Mouse (Mus musculus) ES-CJ7 (cell line): ENCODE data around the gene Nup98.

Experiments
- DNase-seq: peaks from one replicate; pipeline ENCODE4 v3.0.0; 2011; ENCODE audit warnings: low read depth, low spot score

The Nup98 gene

DNA sequence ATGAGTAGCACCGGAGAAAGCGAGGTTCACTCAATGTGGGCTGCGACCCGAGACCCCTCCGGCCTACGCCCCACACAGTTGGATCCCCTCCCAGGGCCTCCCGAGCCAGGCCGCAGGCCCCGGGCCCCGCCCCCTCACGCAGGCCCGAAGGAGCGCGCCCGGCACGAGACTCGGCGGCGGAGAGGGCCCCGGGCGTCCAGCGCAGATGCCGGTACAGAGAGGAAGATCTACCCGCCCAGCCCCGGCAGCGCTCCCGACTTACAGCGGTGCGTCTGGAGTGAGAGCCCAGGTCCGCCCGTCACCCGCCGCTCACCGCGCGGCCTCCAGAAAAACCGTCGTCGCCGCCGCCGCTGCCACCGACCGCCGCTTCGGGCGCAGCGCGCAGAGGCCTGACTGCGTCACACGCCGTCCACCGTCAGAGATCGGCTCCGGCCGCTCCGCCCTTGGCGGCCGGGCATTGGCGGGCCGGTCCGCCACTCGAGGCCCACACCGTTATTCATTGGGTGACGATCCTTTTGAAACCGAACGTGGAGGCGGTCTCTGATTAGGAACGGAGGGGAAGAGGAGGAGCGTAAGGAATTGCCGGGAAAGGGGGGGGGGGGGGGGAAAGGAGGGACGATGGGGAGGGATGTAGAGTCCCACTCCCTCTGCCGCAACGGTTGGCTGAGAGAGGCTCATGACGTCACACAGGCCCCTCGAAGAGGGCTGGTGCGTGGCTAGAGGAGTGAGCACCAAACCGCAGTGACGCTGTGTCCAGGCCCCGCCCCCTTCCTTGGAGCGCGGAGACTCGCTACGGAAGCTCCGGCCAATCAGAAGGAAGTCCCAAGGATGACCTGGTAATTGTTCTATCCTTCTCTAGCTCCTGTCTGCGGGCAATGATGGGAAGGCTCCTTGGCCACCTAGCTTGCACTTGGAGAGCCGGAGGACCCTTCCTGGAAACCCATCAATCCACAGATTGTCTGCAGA, at the start of gene Nup98, which contains the start of gene Pgap2:
Gene Nup98 (minus strand): TSS at position 421 of the 966 bp plus-strand sequence.
Gene Pgap2 (plus strand): TSS at position 453 of the 966 bp plus-strand sequence.
- DNase-seq, result peak; percentile 100

DNA sequence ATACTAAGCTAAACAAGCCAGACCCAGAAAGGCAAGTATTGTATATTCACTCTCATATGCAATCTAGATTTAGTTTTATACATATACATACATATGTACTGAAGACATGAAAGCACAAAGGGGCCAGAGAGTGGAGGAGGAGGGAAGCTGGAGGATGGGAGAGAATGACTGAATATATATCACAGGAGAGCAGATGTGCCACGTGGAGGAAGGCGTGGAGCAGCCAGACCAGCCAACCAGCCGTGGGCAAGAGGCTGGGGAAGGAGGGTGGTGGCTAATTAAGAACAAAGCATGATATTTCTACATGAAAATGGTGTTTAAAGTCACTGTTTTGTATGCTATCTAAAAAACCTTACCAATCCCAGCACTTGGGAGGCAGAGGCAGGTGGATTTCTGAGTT, 48.8 kb upstream of the Nup98 start:
- DNase-seq, result no peak

DNA sequence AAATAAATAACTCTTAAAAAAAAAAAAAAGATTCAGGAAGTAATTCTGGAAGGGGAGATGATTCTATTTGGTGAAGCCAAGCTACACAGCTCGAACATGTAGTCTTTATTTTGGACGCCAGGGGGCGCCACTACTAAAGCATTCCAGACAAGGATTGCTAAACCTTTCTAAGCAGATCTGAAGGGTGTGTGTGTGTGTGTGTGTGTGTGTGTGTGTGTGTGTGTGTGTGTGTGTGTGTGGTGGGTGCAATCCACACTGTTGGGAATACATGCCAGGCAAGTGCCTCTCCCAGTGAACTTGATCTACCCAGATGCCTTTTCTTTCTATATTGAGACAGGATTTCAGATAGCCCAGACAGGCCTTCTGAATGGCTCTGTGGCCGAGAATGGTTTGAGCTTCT, 48.2 kb upstream of the Nup98 start:
- DNase-seq, result peak; percentile 71

DNA sequence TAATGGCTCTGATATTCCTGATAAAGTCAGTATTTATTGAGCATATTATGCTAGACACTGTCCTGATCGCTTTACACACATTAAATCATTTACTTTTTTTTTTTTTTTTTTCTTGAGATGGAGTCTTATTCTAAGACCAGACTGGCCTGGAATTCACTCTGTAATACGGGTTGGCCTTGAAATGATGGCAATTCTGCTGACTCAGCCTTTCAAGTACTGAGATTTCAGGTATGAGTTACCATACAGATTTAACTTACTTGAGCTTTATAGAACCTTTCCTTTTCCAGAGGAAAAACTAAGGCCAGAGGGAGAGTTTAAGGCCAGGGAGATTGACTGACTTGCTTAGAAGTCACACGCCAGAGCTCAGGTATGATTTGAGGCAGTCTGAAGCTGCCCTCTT, 46.7 kb upstream of the Nup98 start:
- no peak for DNase-seq

DNA sequence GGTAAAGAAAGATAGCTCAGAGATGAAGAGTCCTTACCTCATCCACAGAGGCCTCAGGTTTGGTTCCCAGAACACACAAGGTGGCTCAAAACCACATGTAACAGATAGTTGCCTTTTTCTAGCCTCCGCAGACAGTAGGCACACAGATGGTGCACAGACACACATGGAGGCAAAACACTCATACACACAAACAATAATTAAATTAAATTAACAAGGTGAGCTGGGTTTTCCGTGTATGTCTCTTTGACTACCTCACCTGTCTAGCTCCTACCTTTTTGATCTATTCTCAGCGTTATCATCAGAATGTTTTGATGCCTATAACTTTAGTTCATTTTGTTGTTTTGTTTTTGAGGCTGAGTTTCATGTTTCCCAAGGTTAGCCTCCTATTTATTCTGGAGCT, 46.0 kb upstream of the Nup98 start, which contains the start of gene Rhog:
Gene Rhog (minus strand): TSS at position 101 of the 400 bp plus-strand sequence.
- no peak for DNase-seq

DNA sequence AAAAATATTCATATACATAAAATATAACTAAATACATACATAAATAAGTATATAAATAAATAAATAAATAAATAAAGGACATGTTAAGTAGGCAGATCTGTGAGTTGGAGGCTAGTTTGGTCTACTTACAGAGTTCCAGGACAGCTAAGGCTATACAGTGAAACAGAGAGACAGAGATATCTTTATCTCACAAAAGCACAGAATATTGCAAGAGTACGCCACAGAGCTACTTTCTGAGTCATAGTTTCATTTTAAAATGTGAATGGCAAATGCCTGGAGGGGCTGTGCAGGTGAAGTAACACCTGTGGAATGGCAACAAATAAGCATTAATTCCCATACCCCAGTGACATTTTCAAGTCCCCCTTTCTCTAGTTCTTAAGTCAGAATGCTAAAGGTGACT, 43.7 kb upstream of the Nup98 start:
- DNase-seq, result no peak

DNA sequence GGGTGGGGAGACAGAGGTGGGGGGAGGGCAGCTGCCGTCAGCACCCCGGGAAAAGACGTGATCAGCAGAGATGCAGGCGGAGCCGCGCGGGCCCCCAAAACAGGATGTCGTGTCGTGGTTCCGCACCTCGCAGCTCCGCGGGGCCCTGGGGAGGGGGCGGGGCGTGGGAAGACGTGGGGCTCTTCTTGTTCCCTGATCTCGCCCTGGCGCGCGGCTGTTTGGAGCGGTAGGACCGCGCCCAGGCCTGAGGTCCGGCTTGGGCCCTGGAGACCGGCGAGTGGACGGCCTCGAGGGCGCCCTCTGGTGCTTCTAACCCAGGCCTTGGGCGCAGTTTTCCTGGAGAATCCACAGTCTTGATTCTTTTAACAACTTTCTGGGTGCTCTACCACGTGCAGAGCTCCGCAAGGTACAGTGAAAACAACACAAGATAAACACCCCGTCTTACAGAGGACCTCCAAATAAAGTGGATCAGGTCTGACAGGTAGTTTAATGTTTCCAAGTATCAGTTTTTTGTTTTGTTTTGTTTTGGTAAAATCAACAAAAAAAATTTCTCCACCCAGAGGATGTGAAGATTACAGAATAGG, 40.7 kb upstream of the Nup98 start:
- DNase-seq, result peak; percentile 66

DNA sequence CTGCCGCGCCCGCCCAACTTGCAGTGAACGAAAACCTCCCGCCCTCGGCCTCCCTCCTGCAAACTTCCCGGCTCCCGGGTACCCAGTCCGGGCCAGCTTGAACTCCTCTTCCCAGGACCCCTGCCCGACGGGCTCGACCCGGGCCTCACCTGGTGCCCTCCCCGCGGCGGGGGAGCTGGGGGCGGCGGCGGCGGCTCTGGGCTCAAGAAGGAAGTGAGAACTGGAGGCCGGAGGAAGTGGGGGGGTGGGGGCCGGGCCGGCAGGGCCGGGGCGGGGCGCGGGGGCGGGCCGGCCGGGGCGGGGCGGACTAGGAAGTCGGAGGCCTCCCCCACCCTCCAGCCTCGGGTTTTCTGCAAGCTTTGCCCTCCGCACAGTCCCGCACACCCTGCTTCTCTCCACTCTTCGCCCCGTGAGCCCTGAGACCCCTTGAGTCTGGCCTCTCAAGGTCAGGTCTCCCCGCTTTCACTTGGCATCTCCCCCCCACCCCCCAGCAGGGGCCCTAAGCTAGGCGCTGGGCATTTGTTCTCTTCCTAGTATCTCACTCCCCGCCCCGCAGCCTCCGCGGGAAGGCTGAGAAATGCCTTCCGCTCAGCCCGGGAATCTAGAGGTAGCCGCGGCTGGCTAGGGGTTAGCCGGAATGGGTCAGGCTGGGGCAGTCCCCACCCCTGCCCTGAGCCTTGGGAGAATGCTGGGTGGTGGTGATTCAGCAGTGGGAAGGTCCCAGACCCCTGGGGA, 40.1 kb upstream of the Nup98 start:
- DNase-seq, result peak; percentile 54

DNA sequence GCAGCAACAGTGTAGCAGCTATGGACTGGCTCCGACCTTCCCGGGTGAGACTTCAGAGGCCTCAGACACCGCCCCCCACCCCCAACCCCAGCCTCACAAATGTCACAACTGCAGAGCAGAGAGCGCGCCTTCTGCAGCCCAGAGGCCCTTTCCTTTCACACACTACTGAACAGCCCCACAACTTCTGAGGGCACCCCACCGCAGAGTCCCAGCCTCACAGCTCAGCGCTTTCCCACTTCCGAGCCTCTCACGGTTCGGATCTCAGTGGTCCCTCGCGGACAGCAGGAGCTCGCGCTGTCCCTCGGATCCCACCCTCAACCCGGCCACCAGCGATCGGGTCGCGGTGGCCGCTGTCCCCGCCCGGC, 39.5 kb upstream of the Nup98 start:
- DNase-seq, result peak; percentile 41

DNA sequence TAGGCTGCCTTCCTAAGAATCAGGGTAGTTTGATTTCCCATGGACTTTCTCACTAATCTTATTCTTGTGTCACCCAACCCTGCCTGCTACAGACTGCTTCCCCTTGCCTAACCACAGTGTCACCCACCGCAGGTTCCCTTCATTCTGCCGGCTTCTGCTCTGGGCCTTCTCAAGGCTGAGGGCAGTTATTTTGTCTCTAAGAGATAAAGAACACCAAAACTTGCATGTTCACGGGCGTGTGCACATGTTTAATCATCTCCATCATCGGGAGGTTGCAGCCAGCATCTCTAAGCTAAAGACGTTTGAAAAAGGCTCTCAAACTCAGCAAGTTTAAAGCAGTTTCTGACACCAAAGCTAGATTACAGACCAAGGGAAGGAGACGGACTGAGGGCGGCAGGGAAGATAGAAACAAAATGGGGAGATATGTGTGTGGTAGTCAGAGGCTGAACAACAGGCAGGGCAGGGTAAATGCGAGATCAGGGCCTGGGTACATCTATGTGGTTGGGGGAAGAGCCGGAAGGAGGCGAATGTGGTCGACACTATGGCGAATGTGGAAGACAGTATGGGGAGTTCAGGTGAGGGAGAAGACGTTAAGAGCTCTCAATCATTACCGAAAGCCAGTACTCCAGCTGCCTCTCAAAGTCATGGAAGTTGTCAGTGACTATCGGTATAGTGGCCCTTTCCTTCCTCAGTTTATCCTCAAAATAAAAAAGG, 38.9 kb upstream of the Nup98 start:
- DNase-seq, result no peak

DNA sequence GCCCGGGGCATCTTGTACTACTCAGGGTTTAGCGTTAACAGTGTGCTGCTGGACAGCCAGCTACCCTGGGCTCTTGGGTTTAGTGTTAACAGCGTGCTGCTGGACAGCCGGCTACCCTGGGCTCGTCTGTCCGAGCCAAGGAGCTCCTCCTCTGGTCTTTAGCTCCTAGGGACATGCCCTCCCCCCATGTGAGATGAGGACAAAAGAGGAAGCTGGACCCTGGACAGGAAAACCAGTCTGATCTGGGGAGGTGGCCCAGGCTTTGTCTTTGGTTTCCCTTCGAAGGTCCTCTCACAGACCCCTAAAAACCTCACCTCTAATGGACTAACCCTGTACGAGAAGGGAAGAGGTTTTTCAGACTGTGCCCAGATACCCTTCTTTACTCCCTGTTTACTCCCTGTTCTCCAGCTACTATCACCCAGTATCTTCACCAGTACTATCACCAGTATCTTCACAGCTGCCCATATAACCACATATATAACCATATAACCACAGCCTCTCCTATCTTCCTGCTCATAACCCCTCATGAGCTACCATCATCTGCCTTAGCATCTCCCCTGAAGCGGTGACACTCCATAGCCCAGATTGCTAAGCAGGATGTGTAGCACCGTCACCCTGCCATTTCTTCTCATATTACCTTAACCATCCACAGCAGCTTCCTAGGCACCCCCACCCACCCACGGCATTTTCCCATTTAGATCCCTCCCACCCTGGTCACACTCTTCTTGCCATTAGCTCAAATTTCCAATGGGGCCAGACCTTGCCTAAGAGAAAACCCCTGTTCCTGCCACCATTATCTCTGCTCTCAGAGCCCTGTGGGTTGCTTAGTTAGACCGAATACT, 37.2 kb upstream of the Nup98 start:
- DNase-seq, result no peak

DNA sequence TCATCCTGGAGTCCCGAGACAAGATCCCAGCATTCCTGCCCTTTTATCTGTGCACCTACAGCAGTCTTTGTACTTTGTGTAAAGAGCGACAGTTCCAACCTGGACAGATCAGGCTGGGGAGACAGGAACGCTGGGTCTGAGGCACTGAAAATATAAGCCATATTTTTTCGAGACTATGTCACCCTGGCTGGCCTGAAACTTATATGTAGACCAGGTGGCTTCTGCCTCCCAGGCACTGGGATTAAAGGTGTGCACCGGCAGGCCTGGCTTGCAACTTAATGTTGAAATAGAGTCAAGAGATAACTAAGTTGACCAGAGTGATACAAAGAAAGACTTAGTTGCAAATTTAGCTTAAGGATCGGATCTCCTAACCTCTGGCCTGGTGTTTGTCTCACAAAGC, 36.3 kb upstream of the Nup98 start:
- DNase-seq, result no peak

DNA sequence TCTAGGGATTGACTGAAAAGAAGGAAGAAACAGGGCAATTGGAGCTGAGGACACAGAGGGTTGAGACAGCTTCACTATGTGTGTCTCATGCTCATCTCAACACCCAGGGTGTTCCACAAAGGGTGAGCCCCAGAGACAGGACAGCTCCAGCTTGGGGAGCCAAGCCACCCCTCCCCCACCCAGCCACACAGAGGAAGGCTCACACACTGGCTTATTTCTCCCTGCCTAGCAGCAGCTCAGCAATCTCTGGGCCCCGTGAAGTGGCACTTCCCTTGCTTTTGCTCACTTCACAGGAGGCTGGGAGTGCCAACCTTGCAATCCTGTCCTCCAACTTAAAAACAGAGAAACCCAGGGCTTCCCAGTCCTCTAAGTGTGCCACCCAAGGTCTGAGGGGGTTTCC, 35.8 kb upstream of the Nup98 start:
- DNase-seq, result no peak

DNA sequence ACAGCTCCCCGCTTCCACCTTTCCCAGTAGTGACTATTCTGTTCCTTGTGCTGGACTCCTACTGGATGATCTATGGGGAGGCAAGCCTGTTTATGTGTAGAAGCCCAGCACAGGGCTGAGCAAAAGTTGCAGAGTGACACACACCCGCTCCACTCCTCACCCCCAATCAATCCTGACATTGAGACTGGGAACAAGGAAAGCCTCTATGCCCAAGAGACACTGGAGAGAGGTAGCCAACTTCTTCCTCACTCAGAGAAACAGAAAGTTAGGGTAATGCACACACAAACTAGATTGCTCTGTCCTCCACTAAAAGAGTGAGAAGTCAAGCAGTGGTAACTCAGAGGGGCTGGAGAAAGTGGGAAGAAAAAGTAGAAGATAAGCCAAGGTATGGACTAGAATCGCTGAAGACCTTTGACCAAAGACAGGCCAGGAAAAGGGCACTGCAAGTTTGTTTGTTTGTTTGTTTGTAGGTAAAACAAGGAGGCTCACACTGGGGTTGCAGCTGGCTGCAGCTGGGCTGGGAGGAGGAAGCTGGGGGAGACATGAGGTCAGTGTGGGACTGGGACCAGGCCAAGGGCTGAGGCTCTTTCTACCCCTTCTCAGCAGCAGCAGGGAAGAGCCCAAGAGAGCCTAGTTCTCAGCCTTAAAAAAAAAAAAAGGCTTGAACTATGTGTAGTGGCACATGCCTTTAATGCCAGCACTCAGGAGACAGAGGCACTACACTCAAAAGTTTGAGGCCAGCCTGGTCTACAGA, 35.0 kb upstream of the Nup98 start:
- no peak for DNase-seq

DNA sequence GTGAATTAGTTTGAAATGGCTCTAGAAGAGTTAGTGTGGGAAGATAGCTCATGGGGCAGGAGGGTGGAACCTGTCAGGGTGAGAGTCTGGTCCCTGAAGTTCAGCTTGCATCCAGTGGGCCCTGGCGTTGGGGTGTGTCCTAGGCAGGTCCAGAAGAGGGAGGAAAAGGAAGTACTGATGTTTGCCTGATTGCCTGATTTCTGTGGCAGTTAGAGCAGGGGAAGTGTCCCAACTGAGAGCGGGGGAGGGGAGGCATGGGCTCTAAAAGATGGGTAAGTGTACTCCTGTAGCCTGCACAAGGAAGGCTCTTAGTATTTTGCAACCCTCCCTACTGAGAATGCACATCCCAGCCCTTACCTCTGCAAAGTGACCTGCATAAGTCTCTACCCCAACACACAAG, 33.9 kb upstream of the Nup98 start:
- DNase-seq, result no peak

DNA sequence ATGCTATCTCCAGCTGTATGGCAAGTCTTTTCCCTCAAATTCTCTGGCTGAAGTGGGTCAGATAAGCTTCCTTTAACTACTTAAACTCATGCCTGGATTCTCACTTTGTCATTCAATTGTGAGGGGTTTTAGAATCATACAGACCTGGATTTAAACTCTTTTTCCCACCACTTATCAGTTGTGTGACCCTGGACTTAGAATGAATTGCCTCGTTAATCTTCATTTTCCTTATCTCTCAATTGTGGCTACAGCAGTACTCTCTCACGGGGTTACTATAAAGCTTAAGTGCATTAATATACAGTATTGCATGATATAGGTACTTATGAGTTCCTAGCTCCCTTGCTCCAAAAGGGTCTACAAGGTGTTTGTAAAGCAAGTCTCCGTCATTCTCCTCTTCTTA, 32.9 kb upstream of the Nup98 start:
- DNase-seq, result no peak

DNA sequence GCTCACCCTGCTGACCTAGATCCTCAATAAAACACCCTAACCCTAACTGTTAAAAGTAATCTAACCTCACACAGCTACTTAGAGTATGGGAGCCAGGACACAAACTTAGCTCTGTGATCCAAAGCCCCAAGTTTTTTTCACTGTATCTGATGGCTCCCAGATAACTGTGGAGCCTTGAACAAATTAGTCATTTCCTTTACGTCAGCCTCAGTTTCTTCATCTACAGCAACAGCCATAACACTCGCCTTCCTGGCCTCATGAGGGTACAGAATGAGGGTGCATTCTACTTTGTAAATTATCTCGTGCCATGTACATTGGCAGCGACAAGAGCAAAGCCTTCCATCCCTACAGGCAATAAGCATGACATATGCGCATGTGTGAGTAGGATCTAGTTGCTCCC, 32.4 kb upstream of the Nup98 start:
- no peak for DNase-seq

DNA sequence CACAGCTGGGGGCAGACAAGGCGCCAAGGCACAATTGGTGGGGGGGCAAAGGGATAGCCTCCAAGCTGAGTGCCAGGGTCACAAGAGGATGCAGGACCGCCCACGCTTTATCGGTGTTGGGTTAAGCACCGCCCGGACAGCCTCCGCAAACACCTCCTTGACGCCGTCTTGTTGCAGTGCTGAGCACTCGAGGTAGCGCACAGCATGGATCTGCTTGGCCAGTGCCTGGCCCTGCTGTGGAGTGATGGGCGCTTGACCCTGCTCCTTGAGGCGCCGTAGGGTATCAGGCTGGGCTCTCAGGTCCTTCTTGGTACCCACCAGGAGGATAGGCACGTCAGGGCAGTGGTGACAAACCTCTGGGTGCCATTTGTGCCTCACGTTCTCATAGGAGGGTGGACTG, 29.6 kb upstream of the Nup98 start:
- DNase-seq, result no peak

DNA sequence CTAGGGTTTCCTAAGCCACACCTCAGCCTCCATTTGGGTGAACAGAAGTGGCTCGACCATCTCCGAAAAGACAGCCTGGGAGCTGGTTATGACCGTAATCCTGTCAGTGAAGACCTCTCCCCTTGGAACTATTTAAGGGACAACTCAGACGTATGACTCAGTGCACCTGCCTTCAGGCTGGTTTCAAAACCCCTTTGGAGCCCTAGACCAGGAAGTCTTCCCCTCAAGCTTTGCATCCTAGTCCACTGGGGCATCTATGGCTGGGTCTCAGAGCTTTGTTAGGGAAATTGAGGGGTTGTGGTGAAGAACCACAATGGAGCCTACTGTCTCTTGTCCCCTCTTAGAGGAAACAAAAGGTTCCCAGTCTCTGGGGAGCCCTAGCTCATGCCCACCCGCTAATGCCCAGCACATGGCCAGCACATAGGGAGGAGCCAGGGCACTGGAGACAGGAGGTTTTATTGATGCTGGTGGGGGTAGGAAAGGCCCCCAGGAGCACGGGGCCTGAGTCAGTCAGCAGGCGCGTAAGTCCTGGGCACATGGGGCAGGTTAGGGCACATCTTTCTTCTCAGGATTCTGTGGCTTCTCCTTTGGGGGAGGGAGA, 28.8 kb upstream of the Nup98 start:
- DNase-seq, result no peak

DNA sequence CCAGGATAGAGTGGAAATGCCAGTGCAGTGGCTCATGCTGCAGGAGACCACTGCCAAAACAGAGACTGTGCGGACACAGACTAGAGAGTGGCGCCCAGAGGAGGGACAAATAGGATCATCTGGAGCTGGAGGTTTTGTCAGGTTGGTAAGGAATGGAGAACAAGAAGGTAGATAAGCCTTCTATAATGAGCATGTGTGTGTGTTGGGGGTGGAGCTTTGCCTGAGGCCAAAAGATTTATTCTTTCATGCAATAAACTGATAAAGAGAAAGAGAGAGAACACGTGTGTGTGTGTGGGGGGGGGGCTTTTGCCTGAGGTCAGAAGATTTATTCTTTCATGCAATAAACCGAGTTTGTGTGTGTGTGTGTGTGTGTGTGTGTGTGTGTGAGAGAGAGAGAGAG, 23.1 kb upstream of the Nup98 start:
- DNase-seq, result no peak
